Mouse (Mus musculus): ENCODE measurements around the gene Stab1. TPM values are rescaled to one million over a fixed set of nuclear protein-coding genes. Genes with fewer than 3 reads are reported as not detected.

Stab1 gene
- polyA plus RNA-seq, 1 experiment from 2014 or later, result 13.5 TPM

- ATAC-seq, result no peak
- WGBS, result 72% methylated on average over 4 of the region's 4 CpGs
These were observed 18.2 kb upstream of the Stab1 start for GRCm38 (mm10) chr14:31186656-31187055.

GRCm38 (mm10) chr14:31184195-31184594 lies 15.8 kb upstream of the Stab1 start:
- Histone ChIP-seq H3K27ac (ENCODE audit: low read depth, low read length) (no peak overlapping the region), H3K9me3 (ENCODE audit: control insufficient read depth, low read length) (no peaks in the 10 kb centered on the region), H3K4me3 (ENCODE audit: low read length) (no peak overlapping the region), H3K4me2 (ENCODE audit: low read length) (no peak overlapping the region), H3K4me1 (ENCODE audit: control insufficient read depth, insufficient read depth, low read depth, low read length) (no peaks in the 10 kb centered on the region), H3K36me3 (ENCODE audit: control insufficient read depth, insufficient read depth, low read length) (peaks cover 76% of the 10 kb centered on the region), H3K9ac (ENCODE audit: low read depth, low read length) (no peak overlapping the region), H3K27me3 (replicated peaks; ENCODE audit: control insufficient read depth, insufficient read depth, low read length) (no peaks in the 10 kb centered on the region)
- ATAC-seq, result no peak
- WGBS, result 98% methylated on average over 12 of the region's 12 CpGs

More at GRCm38 (mm10) chr14:31186656-31187055, 18.2 kb upstream of the Stab1 start:
- Histone ChIP-seq H3K27ac (ENCODE audit: low read depth, low read length) (no peak overlapping the region), H3K4me3 (ENCODE audit: low read length) (no peak overlapping the region), H3K27me3 (replicated peaks; ENCODE audit: control insufficient read depth, insufficient read depth, low read length) (no peaks in the 10 kb centered on the region), H3K9ac (ENCODE audit: low read depth, low read length) (no peak overlapping the region), H3K4me2 (ENCODE audit: low read length) (no peak overlapping the region), H3K4me1 (ENCODE audit: control insufficient read depth, insufficient read depth, low read depth, low read length) (no peaks in the 10 kb centered on the region), H3K36me3 (ENCODE audit: control insufficient read depth, insufficient read depth, low read length) (peaks cover 78% of the 10 kb centered on the region), H3K9me3 (ENCODE audit: control insufficient read depth, low read length) (no peaks in the 10 kb centered on the region)

- Histone ChIP-seq H3K4me3 (ENCODE audit: low read length) (no peak overlapping the region), H3K27ac (ENCODE audit: low read depth, low read length) (no peak overlapping the region), H3K27me3 (replicated peaks; ENCODE audit: control insufficient read depth, insufficient read depth, low read length) (no peaks in the 10 kb centered on the region), H3K36me3 (ENCODE audit: control insufficient read depth, insufficient read depth, low read length) (peaks cover 75% of the 10 kb centered on the region), H3K9ac (ENCODE audit: low read depth, low read length) (no peak overlapping the region), H3K4me2 (ENCODE audit: low read length) (no peak overlapping the region), H3K4me1 (ENCODE audit: control insufficient read depth, insufficient read depth, low read depth, low read length) (no peaks in the 10 kb centered on the region), H3K9me3 (ENCODE audit: control insufficient read depth, low read length) (no peaks in the 10 kb centered on the region)
- ATAC-seq, result no peak
- WGBS, result 88% methylated on average over 5 of the region's 5 CpGs
These were observed 15.1 kb upstream of the Stab1 start for GRCm38 (mm10) chr14:31183541-31183940.

GRCm38 (mm10) chr14:31182786-31183290 lies 14.4 kb upstream of the Stab1 start:
- 75% methylated on average over 2 of the region's 2 CpGs for WGBS
- no peak overlapping the region for H3K4me2 ChIP-seq (ENCODE audit: low read length)

GRCm38 (mm10) chr14:31181512-31181911 lies 13.1 kb upstream of the Stab1 start:
- Histone ChIP-seq H3K36me3 (ENCODE audit: control insufficient read depth, insufficient read depth, low read length) (peaks cover 76% of the 10 kb centered on the region), H3K4me2 (ENCODE audit: low read length) (no peak overlapping the region), H3K9me3 (ENCODE audit: control insufficient read depth, low read length) (no peaks in the 10 kb centered on the region), H3K4me1 (ENCODE audit: control insufficient read depth, insufficient read depth, low read depth, low read length) (no peaks in the 10 kb centered on the region), H3K9ac (ENCODE audit: low read depth, low read length) (no peak overlapping the region), H3K27ac (ENCODE audit: low read depth, low read length) (no peak overlapping the region), H3K27me3 (replicated peaks; ENCODE audit: control insufficient read depth, insufficient read depth, low read length) (no peaks in the 10 kb centered on the region), H3K4me3 (ENCODE audit: low read length) (no peak overlapping the region)
- no peak for ATAC-seq
- WGBS, result 82% methylated on average over 4 of the region's 4 CpGs

More at GRCm38 (mm10) chr14:31182786-31183290, 14.4 kb upstream of the Stab1 start:
- H3K27ac ChIP-seq (ENCODE audit: low read depth, low read length), result no peak overlapping the region
- H3K9me3 ChIP-seq (ENCODE audit: control insufficient read depth, low read length), result no peaks in the 10 kb centered on the region
- no peak overlapping the region for H3K4me3 ChIP-seq (ENCODE audit: low read length)
- peaks cover 73% of the 10 kb centered on the region for H3K36me3 ChIP-seq (ENCODE audit: control insufficient read depth, insufficient read depth, low read length)
- H3K27me3 ChIP-seq (replicated peaks; ENCODE audit: control insufficient read depth, insufficient read depth, low read length), result no peaks in the 10 kb centered on the region
- no peak overlapping the region for H3K9ac ChIP-seq (ENCODE audit: low read depth, low read length)
- H3K4me1 ChIP-seq (ENCODE audit: control insufficient read depth, insufficient read depth, low read depth, low read length), result no peaks in the 10 kb centered on the region
- ATAC-seq, result no peak

- Histone ChIP-seq H3K27me3 (replicated peaks; ENCODE audit: control insufficient read depth, insufficient read depth, low read length) (no peaks in the 10 kb centered on the region), H3K36me3 (ENCODE audit: control insufficient read depth, insufficient read depth, low read length) (peaks cover 78% of the 10 kb centered on the region), H3K27ac (ENCODE audit: low read depth, low read length) (no peak overlapping the region; the same call in 1 of the 2 replicates), H3K4me2 (ENCODE audit: low read length) (no peak overlapping the region), H3K4me1 (ENCODE audit: control insufficient read depth, insufficient read depth, low read depth, low read length) (no peaks in the 10 kb centered on the region), H3K9ac (ENCODE audit: low read depth, low read length) (no peak overlapping the region), H3K4me3 (ENCODE audit: low read length) (no peak overlapping the region), H3K9me3 (ENCODE audit: control insufficient read depth, low read length) (no peaks in the 10 kb centered on the region)
- no peak for ATAC-seq
- WGBS, result 91% methylated on average over 12 of the region's 12 CpGs
These were observed 11.4 kb upstream of the Stab1 start for GRCm38 (mm10) chr14:31179677-31180365.

GRCm38 (mm10) chr14:31177715-31178114 lies 9.3 kb upstream of the Stab1 start:
- H3K9ac ChIP-seq (ENCODE audit: low read depth, low read length), result no peak overlapping the region
- WGBS, result 93% methylated on average over 5 of the region's 5 CpGs
- peaks cover 81% of the 10 kb centered on the region for H3K36me3 ChIP-seq (ENCODE audit: control insufficient read depth, insufficient read depth, low read length)
- ATAC-seq, result no peak
- H3K4me1 ChIP-seq (ENCODE audit: control insufficient read depth, insufficient read depth, low read depth, low read length), result no peaks in the 10 kb centered on the region
- no peaks in the 10 kb centered on the region for H3K9me3 ChIP-seq (ENCODE audit: control insufficient read depth, low read length)
- H3K4me3 ChIP-seq (ENCODE audit: low read length), result no peak overlapping the region
- no peak overlapping the region for H3K4me2 ChIP-seq (ENCODE audit: low read length)
- H3K27ac ChIP-seq (ENCODE audit: low read depth, low read length), result no peak overlapping the region
- no peaks in the 10 kb centered on the region for H3K27me3 ChIP-seq (replicated peaks; ENCODE audit: control insufficient read depth, insufficient read depth, low read length)

- Histone ChIP-seq H3K27me3 (replicated peaks; ENCODE audit: control insufficient read depth, insufficient read depth, low read length) (no peaks in the 10 kb centered on the region), H3K4me1 (ENCODE audit: control insufficient read depth, insufficient read depth, low read depth, low read length) (no peaks in the 10 kb centered on the region), H3K9ac (ENCODE audit: low read depth, low read length) (no peak overlapping the region), H3K4me2 (ENCODE audit: low read length) (no peak overlapping the region), H3K9me3 (ENCODE audit: control insufficient read depth, low read length) (no peaks in the 10 kb centered on the region), H3K27ac (ENCODE audit: low read depth, low read length) (no peak overlapping the region), H3K4me3 (ENCODE audit: low read length) (no peak overlapping the region), H3K36me3 (ENCODE audit: control insufficient read depth, insufficient read depth, low read length) (peaks cover 83% of the 10 kb centered on the region)
- WGBS, result 92% methylated on average over 16 of the region's 16 CpGs
- no peak for ATAC-seq
These were observed 8.8 kb upstream of the Stab1 start for GRCm38 (mm10) chr14:31177287-31177686.

- WGBS, result 93% methylated on average over 7 of the region's 7 CpGs
- ATAC-seq, result no peak
- H3K4me2 ChIP-seq (ENCODE audit: low read length), result no peak overlapping the region
- no peaks in the 10 kb centered on the region for H3K27me3 ChIP-seq (replicated peaks; ENCODE audit: control insufficient read depth, insufficient read depth, low read length)
- H3K9me3 ChIP-seq (ENCODE audit: control insufficient read depth, low read length), result no peaks in the 10 kb centered on the region
- H3K27ac ChIP-seq (ENCODE audit: low read depth, low read length), result no peak overlapping the region
- H3K36me3 ChIP-seq (ENCODE audit: control insufficient read depth, insufficient read depth, low read length), result peaks cover 69% of the 10 kb centered on the region
- H3K4me3 ChIP-seq (ENCODE audit: low read length), result no peak overlapping the region
- H3K9ac ChIP-seq (ENCODE audit: low read depth, low read length), result no peak overlapping the region
- H3K4me1 ChIP-seq (ENCODE audit: control insufficient read depth, insufficient read depth, low read depth, low read length), result no peaks in the 10 kb centered on the region
These were observed 5.1 kb upstream of the Stab1 start for GRCm38 (mm10) chr14:31173537-31173936.
